In genomic region chr1:35786241-35786640, GRCm38 (mm10) we compare ENCODE assay signal across 34 mouse cellular contexts.
"Had no signal": no experiment of that assay in that cellular context is flagged by ENCODE, and none has a peak within 500 bp of the region (broad histone marks: within the 10 kb centered on the region; RNA-seq: fewer than 3 reads in every experiment).

No protein-coding gene starts in this region.

- H3K36me3 ChIP-seq: heart, embryonic 10.5 days; heart, embryonic 12.5 days; heart, embryonic 13.5 days; heart, embryonic 15.5 days; hindbrain, embryonic 10.5 days; hindbrain, embryonic 12.5 days; hindbrain, embryonic 13.5 days; hindbrain, embryonic 15.5 days; intestine, embryonic 15.5 days; kidney, embryonic 15.5 days had no signal

- H3K27ac ChIP-seq: heart, adult 2 months; heart, embryonic 10.5 days; heart, embryonic 13.5 days; heart, embryonic 15.5 days; hindbrain, embryonic 10.5 days; hindbrain, embryonic 12.5 days; hindbrain, embryonic 13.5 days; hindbrain, embryonic 14.5 days; hindbrain, embryonic 15.5 days; hindbrain, postnatal 0 days; intestine, embryonic 15.5 days; kidney, embryonic 15.5 days; kidney, postnatal 0 days; layer of hippocampus, adult 2 months had no signal

- H3K27me3 ChIP-seq: heart, embryonic 12.5 days; heart, embryonic 13.5 days; heart, embryonic 15.5 days; hindbrain, embryonic 12.5 days; hindbrain, embryonic 13.5 days; hindbrain, embryonic 15.5 days; intestine, embryonic 15.5 days; kidney, embryonic 15.5 days had no signal

- ATAC-seq: hindbrain, embryonic 16.5 days; hindbrain, postnatal 0 days; inflammation-experienced regulatory T-cells, adult 6 months; intestine, embryonic 15.5 days; intestine, embryonic 16.5 days; intestine, postnatal 0 days had no signal

- H3K9me3 ChIP-seq: heart, embryonic 10.5 days; heart, embryonic 15.5 days; hindbrain, embryonic 10.5 days; hindbrain, embryonic 12.5 days; hindbrain, embryonic 13.5 days; hindbrain, embryonic 15.5 days; intestine, embryonic 15.5 days; kidney, embryonic 15.5 days had no signal

- H3K4me2 ChIP-seq: heart, embryonic 11.5 days; heart, embryonic 12.5 days; heart, embryonic 13.5 days; heart, embryonic 15.5 days; hindbrain, embryonic 12.5 days; hindbrain, embryonic 13.5 days; hindbrain, embryonic 14.5 days; hindbrain, embryonic 15.5 days; intestine, embryonic 15.5 days; kidney, embryonic 15.5 days had no signal

- H3K4me1 ChIP-seq: hindbrain, embryonic 10.5 days; hindbrain, embryonic 12.5 days; hindbrain, embryonic 13.5 days; hindbrain, embryonic 15.5 days; intestine, embryonic 15.5 days; kidney, embryonic 15.5 days had no signal

- H3K9ac ChIP-seq: heart, embryonic 12.5 days; heart, embryonic 13.5 days; heart, embryonic 15.5 days; hindbrain, embryonic 12.5 days; hindbrain, embryonic 13.5 days; hindbrain, embryonic 14.5 days; hindbrain, embryonic 15.5 days; intestine, embryonic 15.5 days; kidney, embryonic 15.5 days had no signal

- H3K4me3 ChIP-seq: heart, adult 2 months; heart, embryonic 10.5 days; heart, embryonic 12.5 days; heart, embryonic 13.5 days; heart, embryonic 15.5 days; hindbrain, embryonic 10.5 days; hindbrain, embryonic 12.5 days; hindbrain, embryonic 13.5 days; hindbrain, embryonic 15.5 days; intestine, embryonic 15.5 days; kidney, embryonic 15.5 days; layer of hippocampus, adult 2 months had no signal

- DNase-seq: heart, adult 18-20 months; heart, adult 2 months; heart, postnatal 10 days; heart, postnatal 14 days; heart, postnatal 36 days; heart, postnatal 4 days; kidney, adult 11 months; kidney, adult 18-20 months; kidney, adult 8-10 months; kidney, adult 9 months; kidney, postnatal 10 days; kidney, postnatal 25 days; kidney, postnatal 36 days; kidney, postnatal 4 days; layer of hippocampus, adult 9-11 months had no signal
